ENCODE assay signal across 8 mouse cellular contexts in genomic region chr10:20170605-20171088, GRCm38 (mm10). TPM values are rescaled to one million over a fixed set of nuclear protein-coding genes. Genes with fewer than 3 reads are reported as not detected.
A peak's percentile ranks its signal among the peaks of the same experiment; 100 is the strongest.
DNase-seq lines count a peak whose midpoint lies in the region; ATAC-seq lines count a peak whose summit lies in the region.

No protein-coding gene starts in this region.

- WGBS in liver, embryonic 16.5 days (ENCODE audit: insufficient replicate concordance) = 69% methylated on average over 11 of the region's 11 CpGs
- WGBS in neural tube, embryonic 14.5 days = 17% methylated on average over 11 of the region's 11 CpGs

- ATAC-seq in frontal cortex, adult (ENCODE audit: low TSS enrichment) = peak; percentile 78
- peak; percentile 68 to 80 for ATAC-seq in hematopoietic stem cell, adult 5-6 weeks (replicated peaks in 1 of 2; ENCODE audit: insufficient read depth in 1 of 2, low FRiP score in 2 of 2, low TSS enrichment in 1 of 2, low read depth in 1 of 2, poor library complexity in 2 of 2, severe bottlenecking in 2 of 2)
- ATAC-seq in liver, embryonic 16.5 days (ENCODE audit: low read depth) = peak; percentile 66
- peak; percentile 97 for ATAC-seq in neural tube, embryonic 14.5 days (ENCODE audit: low read depth)

- peak overlapping the region; percentile 40 for H3K4me2 ChIP-seq in liver, embryonic 16.5 days (ENCODE audit: low read depth, low read length)
- H3K4me2 ChIP-seq in neural tube, embryonic 14.5 days (ENCODE audit: low read depth, low read length) = peak overlapping the region; percentile 51

- H3K9ac ChIP-seq in liver, embryonic 16.5 days (ENCODE audit: low read depth, low read length) = no peak overlapping the region
- peak overlapping the region; percentile 39 for H3K9ac ChIP-seq in neural tube, embryonic 14.5 days (replicated peaks; ENCODE audit: low read depth, low read length)

- DNase-seq in NIH3T3 (ENCODE audit: low read depth) = peak; percentile 28
- DNase-seq in cerebellum, adult 9-11 months = peak; percentile 91
- DNase-seq in layer of hippocampus, adult 8-10 months (ENCODE audit: low spot score in 2 of 2) = peak; percentile 90
- DNase-seq in thymus, postnatal 4 days = peak; percentile 69

- no peaks in the 10 kb centered on the region for H3K27me3 ChIP-seq in liver, embryonic 16.5 days (ENCODE audit: control insufficient read depth, insufficient read depth, low read depth, low read length)
- no peaks in the 10 kb centered on the region for H3K27me3 ChIP-seq in neural tube, embryonic 14.5 days (ENCODE audit: control insufficient read depth, insufficient read depth, low read length)

- H3K36me3 ChIP-seq in liver, embryonic 16.5 days (ENCODE audit: control insufficient read depth, insufficient read depth) = no peaks in the 10 kb centered on the region
- no peaks in the 10 kb centered on the region for H3K36me3 ChIP-seq in neural tube, embryonic 14.5 days (ENCODE audit: control insufficient read depth, insufficient read depth, low read length)

- H3K4me1 ChIP-seq in liver, embryonic 16.5 days (ENCODE audit: control insufficient read depth, low read depth, low read length) = peaks cover 10% of the 10 kb centered on the region
- 0 out of 2 replicates have a peak, but pooled peaks cover 11% of the 10 kb centered on the region for H3K4me1 ChIP-seq in neural tube, embryonic 14.5 days (ENCODE audit: control insufficient read depth, insufficient read depth, low read length)

- no peak overlapping the region for H3K27ac ChIP-seq in liver, embryonic 16.5 days (ENCODE audit: low read length)
- H3K27ac ChIP-seq in neural tube, embryonic 14.5 days (ENCODE audit: low read depth, low read length) = peak overlapping the region; percentile 45; the same call in 1 of the 2 replicates

- H3K4me3 ChIP-seq in liver, embryonic 16.5 days (ENCODE audit: low read depth, low read length) = no peak overlapping the region
- H3K4me3 ChIP-seq in neural tube, embryonic 14.5 days (ENCODE audit: low read depth, low read length) = peak overlapping the region; percentile 22

- H3K9me3 ChIP-seq in liver, embryonic 16.5 days (replicated peaks; ENCODE audit: control insufficient read depth, low read length) = no peaks in the 10 kb centered on the region
- no peaks in the 10 kb centered on the region for H3K9me3 ChIP-seq in neural tube, embryonic 14.5 days (ENCODE audit: control insufficient read depth, low read length)

RNA-seq across cellular contexts. Expression of gene Map7, which starts 22.4 kb away (rescaled TPM):
- 156 and 190 TPM in 2 replicates for total RNA-seq in hematopoietic stem cell, adult 5-6 weeks (2017)
- total RNA-seq in layer of hippocampus, adult 8-10 months (2022) = 100 to 1,000 TPM; 106 to 165 (median 135) TPM
- polyA plus RNA-seq in liver, embryonic 16.5 days (2015; fragmentation: Nextera tagmentation; extraction: Ambion mirVana) = 4.9 and 5.3 TPM in 2 replicates
- polyA plus RNA-seq in neural tube, embryonic 14.5 days (2014; fragmentation: Nextera tagmentation; extraction: Ambion mirVana) = 7.4 and 15.5 TPM in 2 replicates

Comparison
In these comparisons a context has a peak if more than half of its experiments do, and no peak if none do; other contexts are left out.
1. DNase-seq: peak in every context shown above with its lines; median percentile 91 in cerebellum, adult 9-11 months; 90 in layer of hippocampus, adult 8-10 months; 69 in thymus, postnatal 4 days; 28 in NIH3T3.